Mouse (Mus musculus) NIH3T3 (cell line): Measurements from ENCODE around the gene Sort1.
A peak's percentile ranks its signal among the peaks of the same experiment; 100 is the strongest.
"Not testable (repeated sequence)": the region's sequence is repeated elsewhere in the genome, so short reads cannot be mapped to it uniquely, and the experiment has no call there.

Source experiments
- DNase-seq: peaks from one replicate; pipeline ENCODE4 v3.0.0-alpha.2; 2012; ENCODE audit warnings: low read depth

Gene Sort1

DNA sequence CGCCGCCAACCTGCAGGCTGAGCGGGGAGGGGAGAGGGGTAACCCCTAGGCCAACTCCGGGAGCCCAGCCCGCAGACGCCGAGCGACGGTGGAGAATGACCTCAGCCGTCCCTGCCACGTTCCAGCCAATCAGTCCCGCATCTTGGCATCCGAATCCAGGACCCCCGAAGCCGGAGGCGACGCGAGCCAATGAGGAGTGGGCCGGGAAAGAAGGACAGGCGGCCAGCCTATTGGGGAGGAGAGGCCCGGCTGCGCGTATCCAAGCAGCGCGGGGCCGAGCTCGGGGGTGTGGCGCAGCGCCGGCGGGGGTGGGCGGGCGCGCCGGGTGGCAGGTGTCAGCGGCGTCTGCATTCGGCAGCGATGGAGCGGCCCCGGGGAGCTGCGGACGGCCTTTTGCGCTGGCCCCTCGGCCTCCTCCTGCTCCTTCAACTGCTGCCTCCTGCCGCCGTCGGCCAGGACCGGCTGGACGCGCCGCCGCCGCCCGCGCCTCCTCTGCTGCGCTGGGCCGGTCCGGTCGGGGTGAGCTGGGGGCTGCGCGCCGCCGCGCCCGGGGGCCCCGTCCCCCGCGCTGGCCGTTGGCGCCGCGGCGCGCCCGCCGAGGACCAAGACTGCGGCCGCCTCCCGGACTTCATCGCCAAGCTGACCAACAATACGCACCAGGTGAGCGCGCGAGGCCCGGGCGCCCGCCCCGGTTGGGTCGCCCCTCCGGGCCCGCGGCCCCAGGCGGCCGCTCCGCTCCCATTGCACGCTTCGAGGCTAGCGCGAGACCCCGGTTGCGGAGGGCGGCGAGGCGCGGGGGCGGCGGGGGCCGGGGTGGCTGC is at the start of gene Sort1:
Gene Sort1, plus strand, starts transcription at position 302 of the 821 bp plus-strand sequence.
- DNase-seq, result peak; percentile 76

DNA sequence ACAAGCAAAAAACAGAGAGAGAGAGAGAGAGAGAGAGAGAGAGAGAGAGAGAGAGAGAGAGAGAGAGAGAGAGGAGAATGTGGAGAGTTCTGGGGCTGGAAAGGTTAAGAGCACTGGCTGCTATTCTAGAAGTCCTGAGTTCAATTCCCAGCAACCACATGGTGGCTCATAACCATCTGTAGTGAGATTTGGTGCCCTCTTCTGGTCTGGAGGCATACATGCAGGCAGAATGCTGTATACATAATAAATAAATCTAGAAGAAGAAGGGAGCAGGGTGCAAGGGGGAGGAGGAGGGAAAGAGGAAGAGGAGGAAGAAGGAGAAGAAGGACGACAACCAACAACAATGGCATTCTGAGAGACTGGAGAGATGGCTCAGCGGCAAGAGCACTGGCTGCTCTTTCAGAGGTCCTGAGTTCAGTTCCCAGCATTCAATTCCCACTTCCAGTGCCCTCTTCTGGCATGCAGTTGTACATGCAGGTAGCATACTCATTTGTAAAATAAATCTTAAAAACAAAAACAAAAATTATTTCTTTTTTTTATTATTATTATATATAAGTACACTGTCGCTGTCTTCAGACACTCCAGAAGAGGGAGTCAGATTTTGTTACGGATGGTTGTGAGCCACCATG is 46.3 kb upstream of the Sort1 start:
- DNase-seq, result not testable (repeated sequence)

DNA sequence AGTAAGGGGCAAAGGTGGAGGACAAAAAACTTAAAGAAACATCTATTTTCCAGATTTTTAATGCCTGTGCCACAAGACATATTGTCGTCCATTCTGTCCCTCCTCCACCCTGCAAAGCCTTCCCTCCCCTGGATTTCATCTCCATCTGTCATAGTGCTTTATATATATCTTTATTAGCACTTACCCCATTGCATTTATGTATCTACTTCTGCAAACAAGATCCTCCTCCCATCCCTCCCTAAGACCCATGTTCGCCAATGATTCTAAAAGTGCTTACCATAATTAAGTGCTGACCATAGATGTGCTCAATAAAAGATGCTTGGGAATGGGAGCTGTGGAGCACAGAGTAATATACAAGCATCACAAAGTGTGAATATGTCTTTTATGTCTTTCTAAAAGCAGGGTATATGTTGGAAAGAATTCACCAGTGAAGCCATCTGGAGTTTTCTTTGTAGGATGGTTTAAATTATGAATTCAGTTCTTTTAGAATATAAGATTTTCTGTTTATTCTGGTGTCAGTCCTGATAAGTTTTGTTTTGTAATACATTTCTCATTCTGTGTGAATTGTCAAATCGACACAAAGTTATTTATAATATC is 42.5 kb upstream of the Sort1 start:
- DNase-seq, result no peak

DNA sequence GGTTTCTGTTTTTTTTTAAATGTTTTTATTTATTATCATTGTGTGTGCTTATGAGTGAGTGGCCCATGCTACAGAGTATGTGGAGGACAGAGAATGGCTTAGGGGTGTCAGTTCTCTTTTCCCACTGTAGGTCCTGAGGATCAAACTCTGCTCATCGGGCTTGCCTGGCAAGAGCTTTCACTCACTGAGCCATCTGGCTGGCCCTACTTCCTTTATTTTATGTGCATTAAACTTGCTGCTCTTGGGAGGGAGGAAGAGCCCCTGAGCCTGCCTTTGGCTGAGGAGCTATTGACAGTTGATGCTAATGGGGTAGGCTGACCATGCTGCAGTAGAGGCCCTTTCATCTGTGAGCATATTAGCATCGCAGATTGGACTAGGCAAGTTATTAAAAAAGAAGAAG is 37.0 kb upstream of the Sort1 start:
- DNase-seq, result no peak

DNA sequence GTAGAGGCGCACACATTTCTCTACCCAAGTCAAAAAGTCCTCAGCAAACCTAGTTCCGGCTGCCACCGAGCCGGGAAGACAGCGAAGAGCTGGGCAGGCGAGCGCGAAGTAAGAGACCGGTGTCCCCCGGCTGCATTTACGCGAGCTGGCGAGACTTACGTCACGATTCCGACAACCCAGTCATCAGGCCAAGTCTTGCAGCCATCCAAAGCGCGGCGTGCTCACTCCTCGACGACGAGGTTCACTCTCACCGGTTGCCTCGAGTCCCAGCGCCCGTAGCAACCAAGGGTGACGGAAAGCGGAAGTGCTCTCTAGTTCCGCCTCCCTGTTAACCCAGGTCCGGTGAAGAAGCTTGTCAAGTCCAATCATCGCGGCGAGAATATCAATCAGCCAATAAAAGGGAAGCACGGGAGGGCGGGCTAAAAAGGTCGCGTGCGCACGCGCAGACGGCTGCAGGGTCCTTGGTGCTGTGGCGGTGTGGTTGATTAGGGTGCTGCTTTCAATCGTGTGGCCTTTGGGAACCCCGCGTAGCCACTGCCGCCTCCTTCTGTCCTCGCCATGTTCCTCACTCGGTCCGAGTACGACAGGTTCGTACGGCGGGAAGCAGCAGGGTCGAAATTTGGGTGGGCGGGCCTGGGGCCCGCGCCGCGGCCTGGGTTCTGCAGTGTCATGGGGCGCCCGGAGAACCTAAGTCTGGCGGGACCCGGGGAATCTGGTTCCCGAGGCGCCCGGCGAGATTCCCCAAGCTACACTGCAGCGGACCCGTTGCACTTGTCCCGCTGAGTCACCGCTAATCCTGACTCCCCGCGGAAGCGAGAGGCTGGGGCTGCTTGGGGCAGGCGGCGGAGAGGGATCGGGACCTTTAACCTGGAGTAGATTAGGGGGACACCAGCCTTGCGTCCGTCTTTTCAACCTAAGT is 26.9 kb upstream of the Sort1 start, which contains the start of gene Psma5:
Gene Psma5, plus strand, starts transcription at position 208 of the 919 bp plus-strand sequence.
- DNase-seq, result peak; percentile 99

DNA sequence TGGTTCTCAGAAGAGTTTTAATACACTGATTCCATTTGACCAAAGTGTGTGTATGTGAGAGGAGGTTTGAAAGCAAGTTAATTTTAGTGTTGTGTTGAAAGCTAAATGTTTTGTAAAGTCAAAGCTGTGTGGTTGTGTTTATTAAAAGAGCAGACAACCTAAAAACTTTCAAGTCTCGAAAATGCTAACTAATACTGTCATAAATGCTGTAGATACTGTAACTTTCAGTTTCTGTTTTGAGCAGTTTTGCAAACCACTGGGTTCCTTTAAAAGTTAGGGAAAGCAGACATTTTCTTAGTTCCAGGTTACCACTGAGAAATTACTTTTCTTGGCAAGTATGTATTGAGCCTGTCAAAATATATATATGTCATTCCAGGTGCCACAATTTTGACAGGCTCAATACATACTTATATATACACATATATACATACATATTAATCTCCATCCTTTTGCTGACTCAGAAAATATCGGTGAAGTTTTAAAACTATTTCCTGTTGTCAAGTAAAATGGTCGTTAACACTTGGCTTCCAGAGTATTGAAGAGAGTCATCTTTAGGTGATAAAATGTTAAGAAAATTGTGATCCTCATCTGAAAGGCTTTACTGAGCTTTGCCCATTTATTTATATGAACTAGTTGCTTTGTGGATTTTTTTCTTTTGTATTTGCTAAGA is 25.9 kb upstream of the Sort1 start:
- DNase-seq, result peak; percentile 21

DNA sequence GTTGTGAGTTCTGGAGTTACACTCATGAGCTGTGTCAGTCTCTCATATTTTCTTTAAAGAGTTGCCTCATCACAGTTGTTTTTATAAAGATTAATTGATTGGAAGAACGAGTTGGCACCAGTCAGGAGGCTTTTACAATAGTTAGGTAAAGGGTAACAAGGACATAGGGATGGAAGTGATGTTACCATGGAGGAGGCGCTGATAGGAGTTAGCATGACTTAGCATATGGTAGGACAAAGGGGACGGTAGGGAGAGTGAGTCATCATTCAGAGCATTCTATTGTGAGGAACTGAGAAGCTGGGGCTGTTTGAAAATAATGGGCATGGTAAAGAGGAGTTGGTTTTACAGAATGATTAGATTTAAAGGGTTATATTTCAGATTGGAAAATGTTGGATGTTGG is 24.6 kb upstream of the Sort1 start:
- peak; percentile 17 for DNase-seq

DNA sequence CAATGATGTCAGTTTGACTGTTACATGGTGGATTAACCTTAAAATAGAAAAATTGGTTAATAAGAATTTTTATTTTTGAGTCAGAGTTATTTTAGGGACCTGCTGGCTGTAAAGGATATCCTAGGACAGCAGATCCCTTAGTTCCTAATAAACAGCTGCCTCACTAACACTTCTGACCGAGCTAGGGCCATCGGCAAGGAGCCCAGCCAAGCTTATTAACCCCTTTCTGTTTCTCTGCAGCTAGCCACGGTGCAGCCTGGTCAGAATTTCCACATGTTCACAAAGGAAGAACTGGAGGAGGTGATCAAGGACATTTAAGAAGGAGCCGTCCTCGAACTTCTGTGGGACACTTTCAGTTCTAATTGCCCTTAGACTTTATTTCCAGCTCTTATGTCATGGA is 4.4 kb upstream of the Sort1 start:
- DNase-seq, result not testable (repeated sequence)

DNA sequence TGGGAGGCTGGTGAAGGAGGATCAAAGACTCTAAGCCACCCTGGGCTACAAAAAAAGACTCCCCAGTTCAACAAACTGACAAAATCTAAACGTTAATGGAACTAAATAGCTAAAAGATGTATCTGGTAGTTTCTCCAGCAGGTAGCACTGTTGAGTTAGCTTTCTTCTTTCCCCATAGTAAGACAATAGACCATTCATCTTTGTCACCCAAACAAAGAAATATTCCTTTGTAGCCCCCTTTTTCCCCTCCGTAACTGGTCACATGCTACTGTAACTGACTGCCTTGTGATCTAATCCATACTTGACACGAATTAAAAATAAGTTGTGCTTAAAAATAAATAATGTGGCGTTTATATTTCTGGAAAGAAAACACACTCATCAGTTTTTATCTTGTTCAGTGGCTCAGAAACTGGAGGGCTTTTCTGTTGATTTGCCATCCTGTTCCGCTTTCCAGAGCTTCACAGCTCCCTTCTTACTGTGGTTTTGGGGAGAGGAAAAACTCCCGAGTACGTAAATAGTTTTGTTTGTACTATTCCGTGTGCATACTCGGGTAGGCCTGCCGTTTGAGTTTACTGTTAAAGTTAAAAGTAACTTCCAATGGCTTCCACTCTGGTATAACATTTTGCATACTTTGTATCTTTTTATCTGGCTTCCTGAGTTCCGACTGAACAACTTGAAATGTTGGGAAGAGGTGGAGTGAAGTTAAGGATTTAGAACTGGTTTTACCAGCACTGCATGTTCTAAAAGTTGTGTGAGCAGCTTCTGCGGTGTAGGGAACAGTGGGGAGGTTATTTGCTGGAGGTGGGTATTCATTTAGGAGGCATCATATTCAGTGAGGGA is 1.3 kb upstream of the Sort1 start:
- peak; percentile 81 for DNase-seq

DNA sequence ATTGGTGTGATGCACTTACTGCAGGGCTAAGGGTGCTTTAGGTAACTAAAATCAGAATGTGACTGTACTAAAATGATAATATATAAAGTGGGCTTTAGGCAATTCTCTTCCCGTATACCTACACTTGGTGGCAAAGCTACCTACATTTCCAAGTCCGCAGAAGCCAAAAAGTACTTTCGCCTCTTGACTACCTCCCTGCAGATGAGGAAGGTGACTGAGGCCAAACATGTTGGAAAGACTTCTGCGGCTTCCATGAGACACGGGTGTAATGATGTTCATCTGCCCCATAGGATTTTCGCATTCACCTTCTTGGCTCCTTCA is 681 bp upstream of the Sort1 start:
- DNase-seq, result no peak

DNA sequence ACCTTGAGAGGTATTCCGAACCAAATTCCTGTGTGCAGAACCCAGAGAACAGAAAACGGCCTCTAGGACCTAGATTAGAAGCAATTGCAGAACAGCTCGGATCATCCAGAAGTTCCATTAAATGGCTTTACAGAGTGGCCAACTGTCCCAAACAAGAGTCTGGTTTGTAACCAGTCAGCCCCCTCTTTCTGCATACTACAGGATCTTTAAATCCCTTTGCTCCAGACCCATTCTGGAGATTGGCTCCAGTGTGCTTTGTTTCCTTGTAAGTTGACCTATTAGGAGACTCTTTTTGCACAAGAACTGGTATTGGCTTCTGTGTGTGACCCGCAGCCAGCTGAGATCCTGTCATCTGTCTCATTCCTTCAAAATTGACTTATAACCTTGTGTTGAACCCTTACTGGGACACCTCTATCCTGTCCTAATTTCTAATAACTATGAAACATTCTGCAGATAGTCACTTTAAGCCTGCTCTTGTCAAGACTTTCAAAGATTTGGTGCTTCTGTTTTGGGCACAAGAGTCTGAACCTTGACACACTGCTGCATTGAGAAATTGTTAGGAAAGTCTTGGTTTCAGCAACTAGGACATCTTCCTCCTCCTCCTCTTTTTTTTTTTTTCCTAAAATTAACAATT is 1.3 kb downstream of the Sort1 start:
- DNase-seq, result no peak

DNA sequence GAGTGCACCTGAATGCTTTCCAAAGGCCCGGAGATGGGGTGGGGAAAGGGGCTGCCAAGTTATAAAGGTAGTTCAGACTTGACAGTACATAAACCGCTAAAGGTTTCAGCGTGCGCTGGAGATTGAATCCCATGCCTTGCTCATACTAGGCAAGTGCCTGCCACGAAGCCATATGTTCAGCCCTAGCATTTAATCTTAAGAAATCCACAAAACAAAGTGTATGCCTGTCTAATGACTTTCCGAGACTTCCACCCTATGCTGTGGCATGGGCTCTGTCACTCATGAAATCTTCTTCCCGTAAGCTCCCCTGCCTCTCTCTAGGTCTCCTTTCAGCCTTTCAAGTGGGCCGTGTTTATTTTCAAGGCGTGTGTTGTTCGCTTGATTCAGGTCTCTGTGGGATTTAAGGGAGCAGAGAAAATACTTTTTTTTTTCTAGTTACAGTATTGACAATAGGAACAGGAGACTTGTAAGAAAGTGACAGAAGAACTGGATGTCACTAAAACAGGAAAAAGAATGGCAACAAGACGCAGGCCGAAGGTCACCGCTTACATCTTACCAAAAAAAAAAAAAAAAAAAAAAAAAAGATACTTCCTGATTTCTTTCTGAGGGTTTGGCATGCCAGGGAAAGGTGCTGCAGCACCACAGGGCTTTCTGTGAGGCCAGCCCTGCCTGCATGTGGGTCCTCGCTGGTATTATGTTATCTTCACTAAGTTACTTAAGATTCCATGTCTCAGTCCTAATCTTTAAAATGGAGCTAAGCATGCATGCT is 3.0 kb downstream of the Sort1 start:
- DNase-seq, result no peak

DNA sequence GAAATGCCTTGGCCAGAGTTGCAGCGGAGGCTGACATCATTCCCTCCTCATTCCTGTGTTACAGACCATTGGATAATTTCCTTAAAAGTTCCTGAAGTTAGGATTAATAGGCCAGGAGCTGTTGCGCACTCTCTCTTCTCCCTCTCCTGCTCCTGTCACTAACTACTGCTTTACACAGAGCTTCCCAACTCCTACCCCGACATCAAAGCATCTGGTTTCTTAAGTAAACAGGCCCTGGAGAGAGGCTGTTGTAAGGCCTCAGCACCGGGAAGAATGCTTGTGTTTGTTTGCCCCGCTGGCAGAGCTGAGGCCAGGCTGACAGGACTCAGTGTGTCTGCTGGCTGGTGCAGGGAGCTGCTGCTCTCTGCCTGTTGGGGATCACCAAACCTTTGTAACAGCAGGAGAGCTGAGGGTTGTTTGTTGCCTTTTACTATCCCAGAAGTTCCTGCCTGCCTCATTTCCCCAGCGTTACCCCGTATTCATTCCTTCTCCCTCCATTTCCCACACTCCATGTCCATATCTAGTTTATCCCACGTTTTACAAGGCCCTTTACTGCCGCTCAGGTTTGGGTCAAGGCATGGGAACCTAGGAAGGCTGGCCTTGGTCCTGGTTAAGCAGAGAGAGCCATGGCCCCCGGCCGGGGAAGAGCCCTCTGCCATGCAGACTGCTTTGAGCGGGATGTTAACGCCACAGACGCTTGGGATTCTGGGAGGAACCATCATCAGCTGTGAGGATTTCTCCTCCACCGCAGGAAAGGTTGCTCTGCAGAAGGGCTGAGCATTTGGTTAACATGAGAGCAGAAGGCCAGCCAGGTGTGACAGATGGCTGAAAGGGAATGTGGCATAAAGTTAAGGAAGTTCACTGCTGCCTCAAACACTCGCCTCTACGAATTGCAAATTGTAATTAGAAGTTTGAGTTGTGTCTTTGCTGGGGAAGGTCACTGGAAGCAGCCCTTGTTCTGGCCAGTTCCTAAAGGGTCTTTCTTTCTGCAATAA is 4.2 kb downstream of the Sort1 start:
- peak; percentile 24 for DNase-seq

DNA sequence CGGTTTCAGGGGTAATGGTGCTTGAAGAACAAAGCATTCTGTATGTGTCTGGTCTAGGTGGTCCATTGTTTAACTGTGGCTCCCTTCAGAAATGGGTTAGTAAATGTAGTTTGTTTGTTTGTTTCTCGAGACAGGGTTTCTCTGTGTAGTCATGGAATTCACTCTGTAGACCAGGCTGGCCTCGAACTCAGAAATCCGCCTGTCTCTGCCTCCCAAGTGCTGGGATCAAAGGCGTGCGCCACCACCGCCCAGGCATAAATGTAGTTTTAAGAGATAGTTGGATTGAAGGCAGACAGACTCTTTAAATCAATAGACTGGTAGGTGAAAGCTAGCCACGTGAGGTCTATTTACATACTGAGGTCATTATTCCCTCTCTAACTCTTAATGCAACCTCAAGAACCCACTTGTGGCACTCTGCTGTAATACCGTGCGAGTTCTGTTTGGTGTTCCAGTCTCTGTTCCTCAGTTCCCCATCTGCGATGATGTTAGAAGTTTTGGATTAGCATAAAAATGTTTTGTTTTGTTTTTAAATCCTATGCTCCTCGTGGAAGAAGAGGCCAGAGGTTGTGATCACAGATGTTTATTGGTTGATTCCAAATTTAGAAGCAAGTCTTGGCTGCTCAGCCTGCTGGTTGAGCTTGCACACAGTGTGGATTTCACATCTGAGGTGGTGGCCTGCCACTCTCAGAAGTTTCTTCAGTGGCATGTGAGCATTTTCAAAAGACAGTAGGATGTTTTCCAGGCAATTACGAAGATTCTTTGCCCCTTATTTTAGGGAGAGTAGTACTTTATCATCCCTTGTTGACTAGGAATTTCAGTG is 5.6 kb downstream of the Sort1 start:
- no peak for DNase-seq

DNA sequence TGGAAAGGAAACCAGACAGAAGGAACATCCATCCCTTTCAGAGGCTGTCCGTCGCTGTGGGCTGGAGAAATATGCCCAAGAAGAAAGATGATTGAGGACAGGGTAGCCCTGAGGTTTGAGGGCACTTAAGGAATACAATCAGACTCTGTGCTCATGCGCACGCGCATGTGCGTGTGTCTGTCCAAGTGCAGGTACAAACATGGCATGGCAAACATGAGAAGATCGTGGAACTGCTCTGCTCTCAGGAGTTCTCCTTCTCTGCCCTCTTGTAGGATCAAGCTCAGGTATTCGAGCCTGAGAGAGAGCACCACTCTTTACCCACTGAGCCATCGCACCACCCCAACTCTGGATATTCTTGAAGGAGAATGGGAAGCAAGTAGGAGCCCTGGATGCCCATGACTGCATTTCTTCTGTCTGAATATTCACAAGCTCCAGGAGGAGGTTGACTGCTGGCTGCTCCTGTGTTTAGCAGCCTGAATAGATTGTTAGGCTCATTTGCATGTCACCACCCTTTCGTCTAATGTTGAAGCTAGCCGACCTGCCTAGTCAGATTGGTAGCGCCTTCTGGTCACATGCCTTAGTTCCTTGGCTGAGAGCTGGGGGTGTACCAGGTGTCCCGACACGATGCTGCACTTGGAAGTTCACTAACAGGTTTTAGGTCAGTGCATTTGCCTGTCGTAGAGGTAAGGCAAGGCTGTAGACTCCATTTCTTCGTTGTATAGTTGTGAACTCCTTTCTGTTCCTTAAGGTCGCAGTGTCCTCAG is 7.3 kb downstream of the Sort1 start:
- no peak for DNase-seq

DNA sequence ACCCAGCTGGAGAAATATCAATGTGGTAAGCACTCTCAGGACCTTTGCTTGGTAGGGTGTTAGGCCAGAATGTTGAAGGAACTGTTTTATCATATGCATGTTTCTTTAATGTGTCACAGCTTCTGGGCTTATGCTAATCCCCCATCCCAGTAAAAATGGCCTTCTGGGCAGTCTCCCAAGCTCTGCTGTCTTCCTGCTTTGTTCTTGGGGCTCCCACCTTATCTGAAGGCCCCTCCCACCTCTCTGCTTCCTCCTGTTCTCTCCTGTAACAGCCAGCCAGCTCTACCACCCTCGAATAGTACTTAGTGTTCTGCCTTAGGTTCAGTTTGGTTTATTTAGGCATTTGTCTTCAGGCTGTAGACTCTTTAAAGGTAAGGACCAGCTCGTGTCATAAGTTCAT is 10.5 kb downstream of the Sort1 start:
- peak; percentile 37 for DNase-seq
